Comparison of ENCODE assay signal across 8 mouse cellular contexts in genomic region chr9:56090546-56091225, GRCm38 (mm10). TPM values are rescaled to one million over a fixed set of nuclear protein-coding genes. Genes with fewer than 3 reads are reported as not detected.
DNase-seq lines count a peak whose midpoint lies in the region; ATAC-seq lines count a peak whose summit lies in the region.

No protein-coding gene starts in this region.

- peak overlapping the region; percentile 79 for H3K27ac ChIP-seq in heart, embryonic 16.5 days (ENCODE audit: low read length)
- peak overlapping the region; percentile 1; the same call in 1 of the 2 replicates for H3K27ac ChIP-seq in forebrain, embryonic 14.5 days (ENCODE audit: low read depth, low read length)
- H3K27ac ChIP-seq in midbrain, embryonic 16.5 days (ENCODE audit: low read length) = peak overlapping the region; percentile 26; the same call in 1 of the 2 replicates

- intact Hi-C loops in heart, postnatal 25 days (cut with DNase I) = no loop called here

- H3K9me3 ChIP-seq in heart, embryonic 16.5 days (replicated peaks; ENCODE audit: control insufficient read depth, low read length) = no peaks in the 10 kb centered on the region
- no peaks in the 10 kb centered on the region for H3K9me3 ChIP-seq in forebrain, embryonic 14.5 days (replicated peaks; ENCODE audit: control insufficient read depth, low read length)
- H3K9me3 ChIP-seq in midbrain, embryonic 16.5 days (replicated peaks; ENCODE audit: control insufficient read depth, low read length, poor library complexity, severe bottlenecking) = no peaks in the 10 kb centered on the region

- H3K9ac ChIP-seq in heart, embryonic 16.5 days (ENCODE audit: low read length) = peak overlapping the region; percentile 67
- H3K9ac ChIP-seq in forebrain, embryonic 14.5 days (ENCODE audit: low read length) = no peak overlapping the region
- H3K9ac ChIP-seq in midbrain, embryonic 16.5 days (ENCODE audit: low read depth, low read length) = 0 out of 2 replicates have a peak overlapping the region, but pooled peaks have one; percentile 35

- H3K36me3 ChIP-seq in heart, embryonic 16.5 days (ENCODE audit: control insufficient read depth, insufficient read depth) = no peaks in the 10 kb centered on the region
- no peaks in the 10 kb centered on the region for H3K36me3 ChIP-seq in forebrain, embryonic 14.5 days (ENCODE audit: control insufficient read depth, insufficient read depth, low read length)
- no peaks in the 10 kb centered on the region for H3K36me3 ChIP-seq in midbrain, embryonic 16.5 days (ENCODE audit: control insufficient read depth, insufficient read depth, low read length)

- H3K4me3 ChIP-seq in heart, embryonic 16.5 days (ENCODE audit: low read length) = peak overlapping the region; percentile 41
- H3K4me3 ChIP-seq in forebrain, embryonic 14.5 days (ENCODE audit: low read depth, low read length) = no peak overlapping the region
- no peak overlapping the region for H3K4me3 ChIP-seq in midbrain, embryonic 16.5 days (ENCODE audit: low read depth, low read length)

- H3K4me1 ChIP-seq in heart, embryonic 16.5 days (ENCODE audit: control insufficient read depth, insufficient read depth, low read length) = peaks cover 19% of the 10 kb centered on the region
- no peaks in the 10 kb centered on the region for H3K4me1 ChIP-seq in forebrain, embryonic 14.5 days (ENCODE audit: control insufficient read depth, insufficient read depth, low read length)
- peaks cover 7% of the 10 kb centered on the region; the same call in 1 of the 2 replicates for H3K4me1 ChIP-seq in midbrain, embryonic 16.5 days (ENCODE audit: control insufficient read depth, insufficient read depth, low read length)

- H3K27me3 ChIP-seq in heart, embryonic 16.5 days (ENCODE audit: control insufficient read depth, insufficient read depth, low read length) = no peaks in the 10 kb centered on the region
- H3K27me3 ChIP-seq in forebrain, embryonic 14.5 days (replicated peaks; ENCODE audit: control insufficient read depth, insufficient read depth, low read length) = no peaks in the 10 kb centered on the region
- H3K27me3 ChIP-seq in midbrain, embryonic 16.5 days (ENCODE audit: control insufficient read depth, insufficient read depth, low read depth, low read length) = no peaks in the 10 kb centered on the region

- no peak for DNase-seq in heart, postnatal 25 days (ENCODE audit: low spot score)
- DNase-seq in CD4-positive, CD25-positive, alpha-beta regulatory T cell, adult 2 months (ENCODE audit: low read depth, low spot score) = peak; percentile 57
- DNase-seq in forebrain, embryonic 14.5 days (ENCODE audit: low spot score) = no peak
- DNase-seq in right cerebral cortex, adult 18-20 months = no peak
- no peak for DNase-seq in kidney, adult 9 months

- H3K4me2 ChIP-seq in heart, embryonic 16.5 days (ENCODE audit: low read depth, low read length) = peak overlapping the region; percentile 56
- H3K4me2 ChIP-seq in forebrain, embryonic 14.5 days (ENCODE audit: low read length) = no peak overlapping the region
- no peak overlapping the region for H3K4me2 ChIP-seq in midbrain, embryonic 16.5 days (ENCODE audit: low read length)

- ATAC-seq in heart, embryonic 16.5 days (replicated peaks; ENCODE audit: extremely low read depth, insufficient read depth, low FRiP score) = 0 out of 2 replicates have a peak, but pooled peaks have one; percentile 12
- no peak for ATAC-seq in forebrain, embryonic 14.5 days
- peak; percentile 26; the same call in 1 of the 2 replicates for ATAC-seq in midbrain, embryonic 16.5 days
- ATAC-seq in activated CD4-positive, CD25-positive, alpha-beta regulatory T cell, adult 4 months = no peak

- 78% methylated on average over 5 of the region's 5 CpGs for WGBS in heart, embryonic 16.5 days
- 79% methylated on average over 5 of the region's 5 CpGs for WGBS in forebrain, embryonic 14.5 days
- WGBS in midbrain, embryonic 16.5 days = 82% methylated on average over 5 of the region's 5 CpGs

RNA-seq across cellular contexts. Expression of gene Pstpip1, which starts 0.9 kb away (rescaled TPM):
- 3.6 and 6.2 TPM in 2 replicates for polyA plus RNA-seq in heart, embryonic 16.5 days (2015; fragmentation: Nextera tagmentation; extraction: Ambion mirVana)
- total RNA-seq in heart, postnatal 25 days (2021) = 1 to 10 TPM in 1 of 2 experiments, under 1 TPM in 1; 0.83 to 1.8 TPM
- 0.20 and 0.41 TPM in 2 replicates for polyA plus RNA-seq in forebrain, embryonic 14.5 days (2014; fragmentation: Nextera tagmentation; extraction: Ambion mirVana)
- 0.34 and 0.50 TPM in 2 replicates for polyA plus RNA-seq in midbrain, embryonic 16.5 days (2015; fragmentation: Nextera tagmentation; extraction: Ambion mirVana)
- 10 to 100 TPM; 37.9 to 40.7 TPM for polyA plus RNA-seq in activated CD4-positive, CD25-positive, alpha-beta regulatory T cell, adult 4 months (2017; shearing (Covaris generic))

RNA-seq across cellular contexts. Expression of gene Rcn2, which starts 49.0 kb away (rescaled TPM):
- 119 and 129 TPM in 2 replicates for polyA plus RNA-seq in heart, embryonic 16.5 days (2015; fragmentation: Nextera tagmentation; extraction: Ambion mirVana)
- 10 to 100 TPM; 26.9 to 27.9 TPM for total RNA-seq in heart, postnatal 25 days (2021)
- 327 and 330 TPM in 2 replicates for polyA plus RNA-seq in forebrain, embryonic 14.5 days (2014; fragmentation: Nextera tagmentation; extraction: Ambion mirVana)
- polyA plus RNA-seq in midbrain, embryonic 16.5 days (2015; fragmentation: Nextera tagmentation; extraction: Ambion mirVana) = 292 and 305 TPM in 2 replicates
- 10 to 100 TPM; 16.7 to 21.5 TPM for polyA plus RNA-seq in activated CD4-positive, CD25-positive, alpha-beta regulatory T cell, adult 4 months (2017; shearing (Covaris generic))

Comparison
In these comparisons a context has a peak if more than half of its experiments do, and no peak if none do; other contexts are left out.
1. ATAC-seq: peak in heart, embryonic 16.5 days (single experiment) and midbrain, embryonic 16.5 days (single experiment); none in forebrain, embryonic 14.5 days (single experiment) and activated CD4-positive, CD25-positive, alpha-beta regulatory T cell, adult 4 months (single experiment).
2. H3K27ac ChIP-seq: peak in every context shown above with its lines; median percentile 79 in heart, embryonic 16.5 days; 26 in midbrain, embryonic 16.5 days; 1 in forebrain, embryonic 14.5 days.